Mouse (Mus musculus) kidney, adult 2 months (tissue): ENCODE data around the gene Mapk12.

Source experiments
- CTCF ChIP-seq: fragments of 200-500 bp; conservative IDR thresholded peaks from 2 replicates; pipeline ENCODE4 v1.5.1; 2011; ENCODE audit warnings: low read depth, mild to moderate bottlenecking, control low read depth, low read length, moderate library complexity, mixed read lengths; ENCODE audit not compliant: insufficient read depth, insufficient read length
- POLR2A ChIP-seq: fragments of 200-500 bp; IDR thresholded peaks from one replicate; pipeline ENCODE4 v1.6.1; 2011; ENCODE audit warnings: low read depth, low read length, control low read depth

DNA sequence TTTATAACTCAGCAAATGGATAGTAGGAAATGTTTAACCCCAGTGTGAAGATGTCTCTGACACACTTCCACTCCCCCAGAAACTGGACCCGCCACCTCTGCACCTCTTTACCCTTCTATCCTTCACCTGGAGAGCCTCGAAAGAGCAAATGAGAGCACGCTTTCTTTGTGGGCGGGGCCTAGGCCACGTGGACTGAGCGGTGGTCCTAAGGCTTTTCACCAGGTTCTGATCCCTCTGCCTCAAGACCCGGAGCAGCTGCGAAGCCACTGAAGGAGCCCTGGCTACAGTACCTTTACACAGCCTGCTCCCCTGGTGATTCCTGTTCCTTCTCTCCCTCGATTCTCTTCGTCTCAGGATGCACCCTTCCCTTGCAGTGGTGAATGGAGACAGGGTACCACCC is 7.0 kb upstream of the Mapk12 start:
- TF ChIP-seq CTCF: no peak
- no peak for TF ChIP-seq POLR2A
